Mouse (Mus musculus): ENCODE data around the gene Vmn2r30.
"Not testable (repeated sequence)": the region's sequence is repeated elsewhere in the genome, so short reads cannot be mapped to it uniquely, and the experiment has no call there.

The Vmn2r30 gene

GRCm38 (mm10) chr7:7337509-7337908 is at the start of gene Vmn2r30:
Gene Vmn2r30, minus strand, starts transcription at chr7:7337609.
- DNase-seq (ENCODE audit: low read depth, low spot score): not testable (repeated sequence)

DNA sequence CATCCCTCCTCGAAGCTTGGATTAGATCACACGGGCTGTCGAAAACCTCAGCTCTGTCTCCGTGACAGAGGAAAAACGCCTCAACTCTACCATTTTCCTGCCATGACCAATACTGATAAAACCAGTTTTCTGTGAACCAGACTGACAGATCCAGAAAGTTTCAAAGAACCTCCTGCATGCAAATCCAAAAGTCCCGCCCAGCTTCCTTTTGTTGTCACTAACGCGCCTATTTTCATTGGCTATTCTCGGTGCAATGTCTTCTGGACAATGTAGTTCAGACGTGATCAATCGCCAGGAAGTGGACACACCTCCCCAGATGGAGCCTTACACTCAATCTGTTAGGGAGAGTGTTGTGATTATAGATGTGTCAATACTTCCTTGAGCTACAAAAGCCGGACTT is 37.0 kb upstream of the Vmn2r30 start, which contains the start of gene Gm45783:
Gm45783 (minus strand) TSS at position 143 of the 400 bp plus-strand sequence.
- not testable (repeated sequence) for DNase-seq (ENCODE audit: low read depth, low spot score)

GRCm38 (mm10) chr7:7295595-7295994 is 41.8 kb downstream of the Vmn2r30 start:
- no peak for DNase-seq (ENCODE audit: low read depth, low spot score)

GRCm38 (mm10) chr7:7281383-7281782 is 56.0 kb downstream of the Vmn2r30 start:
- no peak for DNase-seq (ENCODE audit: low read depth, low spot score)

- peak; percentile 24 for DNase-seq (ENCODE audit: low read depth, low spot score)
Observed at GRCm38 (mm10) chr7:7277966-7278567, 59.3 kb downstream of the Vmn2r30 start, which contains the start of gene Gm45844. Gene Gm45844, minus strand, starts transcription at chr7:7278289.

DNA sequence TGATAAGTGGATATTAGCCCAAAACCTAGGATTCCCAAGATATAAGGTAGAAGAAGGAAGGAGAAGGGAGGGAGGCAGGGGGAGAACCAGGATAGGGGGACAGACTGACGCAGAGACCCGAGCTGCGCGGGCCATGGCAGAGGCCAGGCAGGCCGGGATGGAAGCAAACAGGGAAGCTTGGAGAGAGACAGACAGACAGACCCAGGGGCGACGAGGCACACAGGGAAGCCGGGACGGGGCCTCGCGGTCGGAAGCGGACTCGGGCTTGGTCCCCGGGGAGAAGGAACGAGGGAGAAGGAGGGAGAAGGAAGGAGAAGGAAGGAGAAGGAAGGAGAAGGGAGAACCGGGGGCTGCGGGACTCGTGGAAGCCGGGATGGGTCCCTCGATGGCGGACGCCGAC is 59.9 kb downstream of the Vmn2r30 start:
- DNase-seq (ENCODE audit: low read depth, low spot score): not testable (repeated sequence)
